Mouse (Mus musculus): Measurements from ENCODE around the gene Naa35.

Naa35 gene

GRCm38 (mm10) chr13:59671521-59671920 is 86.5 kb downstream of the Naa35 start:
- DNase-seq (ENCODE audit: low spot score), result no peak

GRCm38 (mm10) chr13:59672248-59672647 is 87.2 kb downstream of the Naa35 start:
- no peak for DNase-seq (ENCODE audit: low spot score)

- DNase-seq (ENCODE audit: low spot score), result no peak
Observed at GRCm38 (mm10) chr13:59673597-59673996, 88.5 kb downstream of the Naa35 start.

- no peak for DNase-seq (ENCODE audit: low spot score)
Observed at GRCm38 (mm10) chr13:59674215-59674614, 89.2 kb downstream of the Naa35 start.

- peak; percentile 15 for DNase-seq (ENCODE audit: low spot score)
Observed at GRCm38 (mm10) chr13:59674761-59675150, 89.7 kb downstream of the Naa35 start.

- DNase-seq (ENCODE audit: low spot score), result peak; percentile 15
Observed at GRCm38 (mm10) chr13:59675151-59676011, 90.3 kb downstream of the Naa35 start, which contains the start of gene Golm1. TSS of gene Golm1 (minus strand) at chr13:59675811.

- DNase-seq (ENCODE audit: low spot score), result no peak
Observed at GRCm38 (mm10) chr13:59676316-59677229, 91.5 kb downstream of the Naa35 start.

- no peak for DNase-seq (ENCODE audit: low spot score)
Observed at GRCm38 (mm10) chr13:59679306-59679705, 94.2 kb downstream of the Naa35 start.

GRCm38 (mm10) chr13:59679908-59680307 is 94.8 kb downstream of the Naa35 start:
- DNase-seq (ENCODE audit: low spot score), result no peak

- no peak for DNase-seq (ENCODE audit: low spot score)
Observed at GRCm38 (mm10) chr13:59682629-59683028, 97.6 kb downstream of the Naa35 start.

GRCm38 (mm10) chr13:59685236-59685635 is 100.2 kb downstream of the Naa35 start:
- DNase-seq (ENCODE audit: low spot score), result no peak
